Mouse (Mus musculus): ENCODE results near the gene Bhlhe40. TPM values are rescaled to one million over a fixed set of nuclear protein-coding genes. Genes with fewer than 3 reads are reported as not detected.

Gene Bhlhe40
- polyA plus RNA-seq (2012; ENCODE audit: insufficient read depth, insufficient read length, low replicate concordance, missing spikeins): not detected in 2 replicates

DNA sequence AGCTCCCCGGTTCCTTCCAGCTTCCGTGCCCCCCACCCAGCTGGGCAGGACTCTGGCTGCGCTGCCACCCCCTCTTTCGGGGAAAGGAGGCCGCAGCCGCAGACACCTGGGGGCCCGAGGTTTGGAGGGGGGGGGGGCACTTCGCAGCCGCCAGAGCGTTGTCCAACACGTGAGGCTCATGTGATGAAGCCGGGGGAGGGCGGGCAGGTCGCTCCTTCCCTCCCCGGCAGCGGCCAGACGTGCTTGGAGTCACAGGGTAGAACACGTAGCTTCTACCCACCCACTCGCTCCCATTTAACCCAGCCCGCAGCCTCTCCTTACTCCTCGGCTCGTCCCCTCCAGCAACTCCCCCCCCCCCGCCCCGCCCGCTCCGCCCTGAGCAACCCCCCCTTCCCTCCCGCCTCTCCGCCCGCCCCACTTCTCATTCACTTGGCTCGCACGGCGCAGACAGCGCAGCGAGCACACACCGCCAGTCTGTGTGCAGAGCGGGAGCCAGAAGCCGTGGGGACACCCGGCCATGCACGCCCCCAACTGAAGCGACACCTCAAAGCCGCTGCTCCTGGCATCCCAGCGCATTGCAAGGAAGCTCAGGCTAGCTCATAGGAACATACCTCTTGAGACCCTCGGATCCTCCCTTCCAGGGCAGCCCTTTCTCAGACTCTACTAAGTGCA, at the start of gene Bhlhe40:
TSS of gene Bhlhe40 (plus strand) at position 424 of the 672 bp plus-strand sequence.
- peak within 1 kb of the TSS; percentile 98 for H3K27ac ChIP-seq (ENCODE audit: insufficient read depth, low read depth, low read length)
- under 1% methylated on average over 37 of the region's 43 CpGs for WGBS
- H3K4me1 ChIP-seq (ENCODE audit: control insufficient read depth, insufficient read depth, low read length): peaks cover 21% of the 10 kb centered on the region

DNA sequence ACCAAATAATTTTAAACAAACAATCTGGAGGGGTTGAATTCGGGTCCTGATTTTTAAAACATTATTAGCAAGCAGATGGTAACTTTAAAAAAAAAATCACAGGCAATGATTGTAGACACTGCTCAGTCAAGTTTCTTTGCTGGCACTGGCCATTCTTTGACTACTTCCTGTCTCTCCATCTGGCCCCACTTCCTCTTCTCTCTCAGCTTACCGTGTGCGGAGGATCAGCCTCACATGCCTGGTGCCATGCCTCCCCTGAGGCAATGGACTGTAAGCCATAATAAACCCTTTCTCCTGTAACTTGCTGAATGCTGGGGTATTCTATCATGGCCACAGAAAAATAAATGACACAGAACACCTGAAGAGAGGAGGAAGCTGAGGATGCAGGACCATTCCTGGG, 48.8 kb upstream of the Bhlhe40 start:
- peaks cover 5% of the 10 kb centered on the region; the same call in 1 of the 2 replicates for H3K4me1 ChIP-seq (ENCODE audit: control insufficient read depth, insufficient read depth, low read length)
- TF ChIP-seq CTCF (IDR thresholded peaks at IDR 0.05; ENCODE audit: insufficient read depth, low read depth, low read length) (no peak), POLR2A (IDR thresholded peaks at IDR 0.05; ENCODE audit: insufficient read depth, low read depth, low read length) (no peak)
- peak overlapping the region; percentile 16; the same call in 1 of the 2 replicates for H3K27ac ChIP-seq (ENCODE audit: insufficient read depth, low read depth, low read length)
- 35% methylated on average over 3 of the region's 3 CpGs for WGBS
- H3K4me3 ChIP-seq (ENCODE audit: insufficient read depth, low read depth, low read length): no peak overlapping the region

More for the DNA sequence above, at the start of gene Bhlhe40:
- H3K4me3 ChIP-seq (ENCODE audit: insufficient read depth, low read depth, low read length): peak within 1 kb of the TSS; percentile 97
- TF ChIP-seq CTCF (IDR thresholded peaks at IDR 0.05; ENCODE audit: insufficient read depth, low read depth, low read length) (no peak), POLR2A (IDR thresholded peaks at IDR 0.05; ENCODE audit: insufficient read depth, low read depth, low read length) (peak; percentile 76)

GRCm38 (mm10) chr6:108618025-108618424, 42.4 kb upstream of the Bhlhe40 start:
- Histone ChIP-seq H3K4me3 (ENCODE audit: insufficient read depth, low read depth, low read length) (no peak overlapping the region), H3K27ac (ENCODE audit: insufficient read depth, low read depth, low read length) (no peak overlapping the region), H3K4me1 (ENCODE audit: control insufficient read depth, insufficient read depth, low read length) (no peaks in the 10 kb centered on the region)
- WGBS: 93% methylated on average over 10 of the region's 10 CpGs
- no peak for TF ChIP-seq POLR2A (IDR thresholded peaks at IDR 0.05; ENCODE audit: insufficient read depth, low read depth, low read length)
- TF ChIP-seq CTCF (IDR thresholded peaks at IDR 0.05; ENCODE audit: insufficient read depth, low read depth, low read length): no peak

GRCm38 (mm10) chr6:108623028-108623565, 37.3 kb upstream of the Bhlhe40 start:
- 84% methylated on average over 4 of the region's 4 CpGs for WGBS
- H3K4me1 ChIP-seq (ENCODE audit: control insufficient read depth, insufficient read depth, low read length): no peaks in the 10 kb centered on the region
- H3K4me3 ChIP-seq (ENCODE audit: insufficient read depth, low read depth, low read length): no peak overlapping the region
- H3K27ac ChIP-seq (ENCODE audit: insufficient read depth, low read depth, low read length): no peak overlapping the region
- TF ChIP-seq POLR2A (IDR thresholded peaks at IDR 0.05; ENCODE audit: insufficient read depth, low read depth, low read length) (no peak), CTCF (IDR thresholded peaks at IDR 0.05; ENCODE audit: insufficient read depth, low read depth, low read length) (no peak)

DNA sequence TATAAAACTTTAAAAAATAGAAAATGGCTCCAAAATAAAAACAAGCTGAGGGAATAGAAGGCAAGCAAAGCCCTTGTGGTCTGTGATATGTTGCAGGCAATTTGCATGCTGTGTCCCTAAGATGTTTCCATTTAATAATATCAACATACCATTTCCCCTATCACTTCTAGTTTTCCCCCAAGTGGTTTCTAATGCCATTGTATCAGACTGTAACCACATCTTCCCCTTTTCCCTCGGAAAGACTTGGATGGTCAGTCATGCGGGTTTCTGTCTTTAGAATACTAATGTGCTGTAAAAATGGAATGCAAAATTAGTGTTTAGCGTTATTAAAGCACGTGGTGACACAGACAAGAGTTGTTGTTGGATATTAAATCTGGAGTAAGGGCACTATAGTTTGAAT, 35.5 kb upstream of the Bhlhe40 start:
- 94% methylated on average over 4 of the region's 4 CpGs for WGBS
- Histone ChIP-seq H3K4me3 (ENCODE audit: insufficient read depth, low read depth, low read length) (no peak overlapping the region), H3K27ac (ENCODE audit: insufficient read depth, low read depth, low read length) (no peak overlapping the region), H3K4me1 (ENCODE audit: control insufficient read depth, insufficient read depth, low read length) (no peaks in the 10 kb centered on the region)
- TF ChIP-seq CTCF (IDR thresholded peaks at IDR 0.05; ENCODE audit: insufficient read depth, low read depth, low read length) (no peak), POLR2A (IDR thresholded peaks at IDR 0.05; ENCODE audit: insufficient read depth, low read depth, low read length) (no peak)

DNA sequence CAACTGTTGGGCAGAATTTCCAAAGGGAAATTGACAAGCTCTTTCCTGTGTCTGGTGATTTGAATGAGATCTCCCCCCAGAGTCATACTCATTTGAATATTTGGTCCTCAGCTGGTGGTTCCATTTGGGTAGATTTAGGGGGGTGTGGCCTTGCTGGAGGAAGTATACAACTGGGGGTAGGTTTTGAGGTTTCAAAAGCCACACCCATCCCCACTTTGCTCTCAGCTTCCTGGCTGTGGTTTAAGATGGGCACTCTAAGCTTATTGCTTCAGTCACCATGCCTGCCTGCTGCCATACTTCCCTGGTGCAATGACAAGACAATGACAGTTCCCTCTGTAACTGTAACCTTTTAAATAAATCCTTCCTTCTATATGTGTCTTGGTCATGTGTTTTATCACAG, 29.7 kb upstream of the Bhlhe40 start:
- Histone ChIP-seq H3K4me1 (ENCODE audit: control insufficient read depth, insufficient read depth, low read length) (no peaks in the 10 kb centered on the region), H3K4me3 (ENCODE audit: insufficient read depth, low read depth, low read length) (no peak overlapping the region), H3K27ac (ENCODE audit: insufficient read depth, low read depth, low read length) (no peak overlapping the region)
- TF ChIP-seq POLR2A (IDR thresholded peaks at IDR 0.05; ENCODE audit: insufficient read depth, low read depth, low read length) (no peak), CTCF (IDR thresholded peaks at IDR 0.05; ENCODE audit: insufficient read depth, low read depth, low read length) (no peak)

DNA sequence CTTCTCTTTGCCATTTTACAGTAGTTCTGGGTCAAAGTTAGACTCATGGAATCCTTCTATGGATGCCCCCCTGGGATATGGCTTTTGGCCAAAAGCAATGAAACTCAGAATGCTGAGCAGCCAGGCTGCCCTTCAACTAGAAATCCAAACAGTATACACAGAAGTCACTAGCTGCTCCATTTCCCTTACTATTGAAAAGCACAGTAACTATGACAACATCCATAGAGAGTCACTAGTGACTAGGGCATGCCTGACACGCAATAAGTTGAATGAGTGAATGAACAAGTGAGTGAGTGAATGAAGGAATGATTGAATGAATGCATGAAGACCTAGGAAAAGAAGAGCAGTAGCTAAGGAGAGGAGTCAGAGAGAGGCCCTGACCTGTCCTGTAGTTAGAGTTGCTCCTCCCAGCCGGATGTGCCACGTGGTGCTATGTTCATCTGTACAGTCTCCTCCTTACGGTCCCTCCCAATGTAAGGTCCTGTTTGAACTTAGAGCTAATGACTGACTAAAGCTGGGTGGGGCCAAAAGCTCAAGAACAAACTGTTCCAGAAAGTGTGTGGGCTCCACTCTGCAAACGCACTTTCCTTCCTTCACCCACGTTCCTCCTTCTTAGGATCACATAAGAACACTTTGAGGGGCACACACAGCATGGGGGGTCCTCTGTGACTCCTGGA, 22.1 kb upstream of the Bhlhe40 start:
- no peak overlapping the region for H3K27ac ChIP-seq (ENCODE audit: insufficient read depth, low read depth, low read length)
- H3K4me1 ChIP-seq (ENCODE audit: control insufficient read depth, insufficient read depth, low read length): no peaks in the 10 kb centered on the region
- 85% methylated on average over 6 of the region's 6 CpGs for WGBS
- H3K4me3 ChIP-seq (ENCODE audit: insufficient read depth, low read depth, low read length): no peak overlapping the region
- no peak for TF ChIP-seq CTCF (IDR thresholded peaks at IDR 0.05; ENCODE audit: insufficient read depth, low read depth, low read length)

- TF ChIP-seq CTCF (IDR thresholded peaks at IDR 0.05; ENCODE audit: insufficient read depth, low read depth, low read length): no peak
- TF ChIP-seq POLR2A (IDR thresholded peaks at IDR 0.05; ENCODE audit: insufficient read depth, low read depth, low read length): no peak
- 94% methylated on average over 7 of the region's 7 CpGs for WGBS
- no peak overlapping the region for H3K4me3 ChIP-seq (ENCODE audit: insufficient read depth, low read depth, low read length)
- H3K27ac ChIP-seq (ENCODE audit: insufficient read depth, low read depth, low read length): no peak overlapping the region
- H3K4me1 ChIP-seq (ENCODE audit: control insufficient read depth, insufficient read depth, low read length): no peaks in the 10 kb centered on the region
Measured at GRCm38 (mm10) chr6:108642020-108642419, 18.4 kb upstream of the Bhlhe40 start.

DNA sequence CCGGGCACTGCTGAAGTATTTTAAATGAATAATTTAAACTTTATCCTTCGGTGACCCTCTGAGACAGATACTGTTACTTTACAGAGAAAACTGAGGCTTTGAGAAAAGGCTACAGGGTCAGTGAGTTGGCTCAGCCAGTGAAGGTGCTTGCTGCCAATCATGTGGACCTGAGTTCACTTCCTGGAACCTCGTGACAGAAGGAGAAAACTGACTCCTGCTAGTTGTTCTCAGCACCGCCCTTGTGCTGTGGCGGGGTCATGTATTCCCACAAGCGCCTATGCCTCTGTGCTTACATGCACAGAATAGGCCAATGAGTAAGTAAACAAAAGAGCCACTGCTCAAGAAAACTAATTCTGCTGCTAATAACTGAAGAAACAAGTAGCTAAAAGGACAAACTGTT, 17.4 kb upstream of the Bhlhe40 start:
- Histone ChIP-seq H3K27ac (ENCODE audit: insufficient read depth, low read depth, low read length) (no peak overlapping the region), H3K4me3 (ENCODE audit: insufficient read depth, low read depth, low read length) (no peak overlapping the region), H3K4me1 (ENCODE audit: control insufficient read depth, insufficient read depth, low read length) (no peaks in the 10 kb centered on the region)
- no peak for TF ChIP-seq POLR2A (IDR thresholded peaks at IDR 0.05; ENCODE audit: insufficient read depth, low read depth, low read length)
- TF ChIP-seq CTCF (IDR thresholded peaks at IDR 0.05; ENCODE audit: insufficient read depth, low read depth, low read length): no peak
- 85% methylated on average over 6 of the region's 6 CpGs for WGBS
